Mouse (Mus musculus) lung, postnatal 25 days (tissue): Measurements from ENCODE around the gene Prkcsh.

Experiments used
- DNase-seq: peaks from one replicate; pipeline ENCODE4 v3.0.0; 2022; ENCODE audit warnings: low spot score

The Prkcsh gene

GRCm38 (mm10) chr9:21987592-21988342 lies 14.8 kb upstream of the Prkcsh start:
- no peak for DNase-seq

GRCm38 (mm10) chr9:21988421-21989101 lies 14.0 kb upstream of the Prkcsh start:
- DNase-seq = peak; percentile 11

GRCm38 (mm10) chr9:21989230-21990110 lies 13.1 kb upstream of the Prkcsh start, which contains the start of gene Rgl3:
Gene Rgl3 (minus strand): TSS chr9:21989446.
- DNase-seq = peak; percentile 70

GRCm38 (mm10) chr9:21992227-21992626 lies 10.4 kb upstream of the Prkcsh start:
- DNase-seq = no peak

GRCm38 (mm10) chr9:21996178-21996867 lies 6.3 kb upstream of the Prkcsh start:
- DNase-seq = no peak

- no peak for DNase-seq
These were observed 2.3 kb upstream of the Prkcsh start for GRCm38 (mm10) chr9:22000296-22000695.

GRCm38 (mm10) chr9:22001633-22002032 lies 973 bp upstream of the Prkcsh start:
- DNase-seq = no peak

- no peak for DNase-seq
These were observed 553 bp downstream of the Prkcsh start for GRCm38 (mm10) chr9:22003163-22003554.

- no peak for DNase-seq
These were observed 1.9 kb downstream of the Prkcsh start for GRCm38 (mm10) chr9:22004546-22004945.

- no peak for DNase-seq
These were observed 8.4 kb downstream of the Prkcsh start for GRCm38 (mm10) chr9:22011055-22011454.

GRCm38 (mm10) chr9:22012731-22013130 lies 10.1 kb downstream of the Prkcsh start:
- DNase-seq = no peak

- no peak for DNase-seq
These were observed 13.6 kb downstream of the Prkcsh start for GRCm38 (mm10) chr9:22016245-22016644.

- no peak for DNase-seq
These were observed 14.7 kb downstream of the Prkcsh start for GRCm38 (mm10) chr9:22017208-22017825.

- DNase-seq = no peak
These were observed 22.0 kb downstream of the Prkcsh start for GRCm38 (mm10) chr9:22024592-22024991.

- DNase-seq = no peak
These were observed 25.9 kb downstream of the Prkcsh start for GRCm38 (mm10) chr9:22028467-22028866.

GRCm38 (mm10) chr9:22030386-22030785 lies 27.8 kb downstream of the Prkcsh start:
- no peak for DNase-seq

- DNase-seq = no peak
These were observed 32.9 kb downstream of the Prkcsh start for GRCm38 (mm10) chr9:22035300-22036044.

GRCm38 (mm10) chr9:22037826-22038225 lies 35.2 kb downstream of the Prkcsh start:
- no peak for DNase-seq

GRCm38 (mm10) chr9:22041832-22042231 lies 39.2 kb downstream of the Prkcsh start:
- no peak for DNase-seq

- DNase-seq = no peak
These were observed 44.7 kb downstream of the Prkcsh start for GRCm38 (mm10) chr9:22047329-22047728.

- no peak for DNase-seq
These were observed 46.7 kb downstream of the Prkcsh start for GRCm38 (mm10) chr9:22049315-22049714.
